Mouse (Mus musculus): ENCODE measurements around the gene Zbtb3.

Zbtb3 gene

DNA sequence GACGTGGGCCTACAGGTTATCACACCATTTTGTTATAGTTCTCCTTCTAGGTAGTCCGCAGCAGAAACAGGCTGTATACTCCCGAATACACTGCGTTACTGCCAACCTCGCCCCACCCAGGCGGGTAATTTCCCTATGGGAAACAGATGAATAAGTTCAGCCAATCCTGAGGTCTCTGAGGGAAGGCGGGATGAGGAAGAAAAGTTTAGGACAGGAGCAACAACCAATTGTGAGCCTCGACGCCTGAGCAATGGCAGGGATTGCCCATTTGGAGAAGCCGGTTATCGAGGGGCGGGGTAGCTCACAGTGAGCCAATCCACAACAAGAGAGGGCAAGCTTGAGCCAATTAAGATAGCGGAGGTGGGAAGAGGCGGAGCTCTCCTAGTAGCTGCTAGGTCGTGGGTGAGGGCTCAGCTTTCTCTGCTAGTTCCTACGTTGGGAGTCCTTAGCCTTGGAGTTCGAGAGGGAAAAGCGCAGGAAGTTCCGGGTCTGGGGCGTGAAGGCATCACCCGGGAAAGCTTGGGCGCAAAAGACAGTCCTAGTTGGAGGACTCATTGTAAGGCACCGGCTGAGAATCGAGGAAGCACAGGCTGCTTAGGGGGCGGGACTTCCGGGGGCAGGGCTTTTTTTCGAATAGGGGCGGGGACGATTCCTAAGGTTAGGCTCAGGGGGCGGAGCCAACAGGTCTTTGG is at the start of gene Zbtb3:
Gene Zbtb3 (plus strand): TSS at position 426 of the 692 bp plus-strand sequence.
- DNase-seq: peak; percentile 94 to 96

- DNase-seq: no peak
These were observed 46.7 kb upstream of the Zbtb3 start for GRCm38 (mm10) chr19:8755652-8756051.

DNA sequence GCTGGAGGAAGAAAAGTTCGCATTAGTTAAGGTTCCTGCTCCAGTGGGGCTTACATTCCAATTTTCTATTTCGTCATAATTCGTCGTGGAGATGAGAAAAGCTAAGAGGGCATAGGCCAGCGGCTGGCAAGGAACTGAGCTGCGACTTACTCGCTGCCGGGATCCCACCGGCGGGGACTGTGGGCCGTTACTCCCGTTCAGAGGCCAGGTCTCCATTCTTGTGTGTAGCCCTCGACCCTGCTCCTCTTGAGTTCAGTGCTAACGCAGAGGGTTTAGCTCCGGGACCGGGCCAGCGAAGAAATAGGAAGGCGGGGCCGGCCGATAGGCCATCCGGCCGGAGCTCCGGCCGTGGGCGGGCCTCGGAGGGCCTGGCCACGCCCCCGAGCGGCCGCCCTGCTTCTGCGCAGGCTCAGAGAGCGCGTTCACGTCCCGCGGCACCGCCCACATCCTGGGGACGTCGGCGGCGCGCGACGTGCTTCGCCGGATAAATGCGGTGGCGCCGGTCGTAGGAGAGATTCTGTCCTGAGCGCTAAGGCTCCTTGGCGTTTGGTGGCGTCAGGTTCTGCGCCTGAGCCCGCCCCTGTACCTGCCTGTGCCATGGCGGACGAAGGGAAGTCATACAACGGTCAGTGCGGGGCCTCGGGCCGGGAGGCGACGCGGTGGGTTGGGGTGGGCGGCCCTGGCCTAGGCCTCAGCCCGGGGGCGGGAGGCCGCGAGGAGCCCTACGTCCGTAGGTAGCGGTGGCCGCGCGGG is 45.5 kb upstream of the Zbtb3 start, which contains the start of gene Nxf1:
Gene Nxf1 (plus strand): TSS at position 439 of the 753 bp plus-strand sequence.
- peak; percentile 97 to 98 for DNase-seq

DNA sequence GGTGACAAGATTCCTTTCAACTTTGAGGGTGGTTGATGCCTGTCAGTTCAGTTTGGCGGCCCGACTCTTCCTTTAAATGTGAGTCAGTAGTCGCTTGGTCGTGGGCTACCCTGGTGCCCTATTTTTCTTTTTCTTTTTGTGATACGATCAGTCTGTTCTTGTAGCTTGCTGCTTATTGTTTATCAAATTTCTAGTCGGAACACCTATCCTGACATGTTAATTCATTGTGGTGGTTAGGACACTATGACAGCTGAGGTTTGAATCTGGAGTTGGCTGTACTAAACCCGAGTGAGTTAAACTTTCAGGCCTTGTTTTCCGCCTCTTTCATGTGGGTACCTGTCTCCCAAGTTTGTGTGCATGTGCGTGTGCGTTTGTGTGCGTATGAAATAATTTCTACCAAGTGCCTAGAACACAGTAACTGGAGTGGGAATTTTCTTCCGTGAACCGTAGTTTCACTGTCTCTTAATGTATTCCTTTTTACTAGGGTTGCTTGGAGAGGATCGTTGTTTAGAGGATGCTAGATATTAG is 44.8 kb upstream of the Zbtb3 start:
- no peak for DNase-seq

GRCm38 (mm10) chr19:8758899-8759298 is 43.5 kb upstream of the Zbtb3 start:
- DNase-seq: no peak

GRCm38 (mm10) chr19:8760757-8761156 is 41.6 kb upstream of the Zbtb3 start:
- no peak for DNase-seq

DNA sequence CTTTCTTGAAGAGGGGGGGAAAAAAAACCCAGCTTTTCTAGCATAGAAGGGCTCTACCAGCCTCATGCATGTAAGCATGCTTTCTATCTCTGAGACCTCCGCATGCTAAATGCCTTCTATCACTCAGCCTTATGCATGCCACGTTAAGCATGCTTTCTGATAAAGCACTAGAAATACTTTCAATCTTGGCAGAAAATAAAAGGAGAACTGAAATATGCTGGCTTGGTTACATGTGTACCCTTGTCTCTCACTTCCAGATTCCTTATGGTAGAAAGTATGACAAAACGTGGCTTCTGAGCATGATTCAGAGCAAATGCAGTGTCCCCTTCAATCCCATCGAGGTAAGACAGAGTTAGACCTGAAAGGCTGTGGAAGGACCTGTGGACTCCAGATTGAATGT is 39.1 kb upstream of the Zbtb3 start:
- DNase-seq: no peak

GRCm38 (mm10) chr19:8765562-8765961 is 36.8 kb upstream of the Zbtb3 start:
- no peak for DNase-seq

DNA sequence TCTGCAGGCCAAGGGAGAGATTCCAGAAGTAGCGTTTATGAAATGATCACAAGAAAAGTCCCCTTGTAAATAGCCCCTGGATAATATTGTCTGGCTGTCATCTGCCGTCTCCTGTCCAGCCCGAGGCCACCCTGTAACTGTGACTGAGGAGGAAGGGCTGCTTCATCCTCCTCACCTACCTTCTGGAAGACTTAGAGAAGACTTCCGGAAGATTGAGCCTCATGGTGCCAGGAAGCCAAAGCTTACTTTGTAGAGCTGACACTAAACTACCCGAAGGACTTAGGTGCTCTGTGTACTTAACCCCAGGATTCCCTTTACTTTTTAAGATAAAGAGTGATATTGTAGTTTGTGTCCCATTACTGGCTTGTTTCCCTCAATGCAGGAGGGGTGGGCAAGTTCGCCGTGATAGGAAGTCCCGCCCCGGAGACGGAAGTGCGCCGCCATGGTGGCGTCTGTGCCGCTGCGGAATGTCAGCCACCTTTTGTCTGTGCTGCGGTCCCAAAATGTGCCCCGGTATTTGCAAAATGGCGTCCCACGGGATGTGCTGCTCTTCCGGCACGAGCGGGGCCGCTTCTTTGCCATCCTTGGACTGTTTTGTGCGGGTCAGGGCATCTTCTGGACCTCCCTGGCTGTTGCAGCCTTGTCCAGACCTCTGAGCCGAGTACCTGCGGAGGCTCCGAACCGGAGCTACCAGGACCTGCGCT is 31.6 kb upstream of the Zbtb3 start, which contains the start of gene Tmem223:
Gene Tmem223 (plus strand): TSS at position 430 of the 704 bp plus-strand sequence.
- DNase-seq: peak; percentile 89 to 90

GRCm38 (mm10) chr19:8772996-8773395 is 29.4 kb upstream of the Zbtb3 start:
- no peak for DNase-seq

- no peak for DNase-seq
These were observed 28.9 kb upstream of the Zbtb3 start for GRCm38 (mm10) chr19:8773409-8773808.

DNA sequence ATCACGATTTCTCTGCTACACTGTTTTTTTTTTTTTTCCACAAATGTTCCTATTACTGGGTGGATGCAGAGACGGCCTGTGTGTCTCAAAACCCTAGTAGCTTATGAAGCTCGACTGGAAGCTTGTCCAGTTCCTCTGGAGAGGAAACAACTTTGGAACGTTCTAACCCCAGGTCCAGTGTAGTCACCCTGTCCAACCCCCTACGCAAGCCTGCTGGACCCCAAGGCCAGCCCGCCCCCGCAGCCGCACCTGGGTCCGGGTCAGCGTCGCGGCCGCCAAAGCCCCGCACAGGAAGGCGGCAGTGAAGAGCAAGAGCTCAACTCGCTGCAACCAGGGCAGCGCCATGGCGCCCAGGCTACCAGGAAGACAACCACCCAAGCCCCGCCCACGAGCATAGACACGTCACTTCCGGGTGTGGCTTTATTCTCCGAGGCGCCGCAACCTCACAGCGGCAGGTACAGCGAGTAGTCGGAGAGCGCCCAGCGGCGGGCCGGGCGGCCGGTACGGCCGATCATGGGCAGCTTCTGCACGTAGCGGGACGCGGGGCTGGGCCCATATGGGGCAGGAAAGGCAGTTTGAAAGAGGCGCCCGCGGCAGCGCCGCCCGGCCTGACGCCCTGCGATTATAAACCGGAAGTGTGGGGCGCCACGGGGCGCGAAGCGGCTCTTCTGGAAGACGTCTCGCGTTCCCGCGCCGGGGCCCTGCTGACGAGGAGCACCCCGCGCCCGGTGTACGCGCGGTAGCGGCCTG is 28.1 kb upstream of the Zbtb3 start, which contains the start of gene Tmem179b:
Gene Tmem179b (minus strand): TSS at position 382 of the 750 bp plus-strand sequence.
- DNase-seq: peak; percentile 99

GRCm38 (mm10) chr19:8774951-8775421 is 27.4 kb upstream of the Zbtb3 start:
- no peak for DNase-seq

DNA sequence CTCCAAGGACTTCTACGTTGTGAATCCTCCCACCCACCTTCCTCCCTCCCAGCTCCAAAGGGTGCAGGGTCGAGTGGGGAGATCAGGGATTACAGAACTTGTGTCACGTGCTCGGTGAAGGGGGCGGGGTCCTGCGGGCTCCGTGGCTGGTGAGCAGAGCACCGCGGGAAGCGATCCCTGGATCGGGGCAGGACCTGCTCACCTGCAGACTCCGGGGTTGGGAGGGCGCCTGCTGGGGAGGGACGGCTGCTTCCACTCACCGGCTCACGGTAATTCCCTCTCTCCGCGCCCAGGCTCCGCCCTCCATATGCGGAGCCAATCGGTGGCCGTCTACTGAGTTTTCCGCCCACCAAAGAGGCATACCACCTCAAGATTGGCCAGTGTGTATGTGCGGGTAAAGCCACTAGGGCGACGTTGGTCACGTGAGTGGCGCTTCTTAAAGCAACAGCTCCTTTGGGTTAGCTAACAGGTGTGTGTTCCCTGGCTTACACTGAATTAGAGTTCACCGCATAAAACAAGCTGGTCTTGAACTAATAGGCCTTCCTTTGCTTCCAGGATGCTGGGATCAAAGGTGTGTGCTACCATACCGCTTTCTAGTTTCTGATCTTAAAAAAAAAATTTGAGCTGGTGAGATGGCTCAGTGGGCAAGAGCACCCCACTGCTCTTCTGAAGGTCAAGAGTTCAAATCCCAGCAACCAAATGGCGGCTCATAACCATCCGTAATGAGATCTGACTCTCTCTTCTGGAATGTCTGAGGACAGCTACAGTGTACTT is 16.2 kb upstream of the Zbtb3 start, which contains the start of gene Taf6l:
Gene Taf6l (minus strand): TSS at position 410 of the 774 bp plus-strand sequence.
- peak; percentile 92 to 94 for DNase-seq

- peak; percentile 68 to 72 for DNase-seq
These were observed 13.8 kb upstream of the Zbtb3 start for GRCm38 (mm10) chr19:8788521-8788920.

DNA sequence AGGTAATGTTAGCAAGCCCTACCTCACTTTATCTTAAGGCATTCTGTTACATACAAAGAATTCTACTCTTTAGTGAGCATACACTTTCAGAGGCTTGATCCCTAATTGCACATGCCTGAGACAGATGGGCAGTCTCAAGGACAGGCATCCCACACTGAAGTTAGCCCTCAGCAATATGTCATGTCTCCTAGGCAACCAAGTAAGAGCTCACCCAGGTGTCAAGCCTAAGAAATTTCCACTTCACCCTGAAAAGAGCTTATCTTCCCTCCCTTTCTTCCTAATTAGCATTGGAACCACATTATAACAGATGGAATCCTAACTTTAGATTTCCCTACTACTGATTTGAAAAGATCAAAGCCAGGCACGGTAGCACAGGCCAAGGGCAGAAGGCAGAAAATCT is 13.2 kb upstream of the Zbtb3 start:
- no peak for DNase-seq

DNA sequence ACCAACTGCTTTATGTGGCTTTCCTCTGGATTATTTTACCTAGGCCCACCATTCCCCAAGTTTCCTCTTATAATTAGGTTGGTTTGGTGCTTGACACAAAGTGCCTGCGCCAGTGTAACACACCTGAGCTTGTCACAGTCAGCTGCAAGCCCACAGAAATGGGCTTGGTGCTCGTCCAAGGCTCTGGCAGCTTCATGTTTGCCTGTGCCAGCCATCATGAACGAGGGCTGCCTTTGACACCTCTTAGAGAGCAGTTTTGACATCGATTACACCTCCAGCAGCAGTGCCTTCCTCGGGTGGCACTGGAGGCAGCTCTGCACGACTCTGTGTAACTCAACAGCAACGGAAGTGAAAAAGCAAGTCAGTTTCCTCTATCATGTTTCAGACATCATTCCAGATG is 12.2 kb upstream of the Zbtb3 start:
- DNase-seq: peak; percentile 64 to 72

DNA sequence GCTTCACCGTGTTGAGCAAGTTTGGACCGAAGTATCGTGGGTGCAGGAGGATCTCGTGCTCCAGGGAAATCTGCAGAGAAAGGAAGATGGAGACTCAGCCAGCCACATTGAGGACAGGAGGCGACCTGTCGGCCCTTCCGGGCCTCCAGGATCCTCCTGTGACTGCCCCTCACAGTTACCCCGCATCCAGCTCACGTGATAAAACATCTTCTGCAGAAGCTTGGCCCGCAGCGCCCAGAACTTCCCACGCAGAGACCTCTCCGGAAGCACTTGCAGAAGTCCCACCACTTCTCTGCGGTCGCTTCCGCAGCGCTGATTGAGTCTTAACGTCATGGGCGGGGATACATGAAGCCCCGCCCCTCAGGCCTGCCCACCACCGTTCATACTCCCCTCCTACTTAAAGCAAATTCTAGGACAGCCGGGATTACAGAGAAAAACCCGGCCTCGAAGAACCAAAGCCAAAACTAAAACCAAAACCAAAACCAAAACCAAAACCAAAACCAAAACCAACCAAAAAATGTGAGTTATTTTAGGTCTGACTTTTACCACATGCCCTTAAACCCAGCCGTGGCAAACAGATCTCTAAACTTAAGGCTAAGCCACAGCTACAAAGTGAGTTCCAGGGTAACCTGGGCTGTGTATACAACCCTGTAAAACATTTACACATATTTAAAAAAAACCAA is 4.0 kb upstream of the Zbtb3 start, which contains the start of gene Polr2g:
Gene Polr2g (minus strand): TSS at position 314 of the 683 bp plus-strand sequence.
- DNase-seq: peak; percentile 92 to 94

DNA sequence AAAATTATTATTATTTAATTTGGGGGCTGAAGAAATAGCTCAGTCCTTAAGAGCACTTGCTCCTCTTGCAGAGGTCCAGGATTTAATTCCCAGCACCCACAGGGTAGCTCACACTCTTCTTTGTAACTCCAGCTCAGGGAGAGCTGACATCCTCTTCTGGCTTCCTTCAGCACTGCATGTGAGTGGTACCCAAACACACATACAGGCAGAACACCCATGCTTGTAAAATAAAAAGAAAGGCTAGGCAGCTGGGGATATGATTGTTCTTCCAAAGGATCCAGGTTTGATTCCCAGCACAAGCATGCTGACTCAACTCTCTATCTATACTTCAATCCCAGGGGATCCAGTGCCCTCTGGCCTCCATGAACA is 3.4 kb upstream of the Zbtb3 start:
- DNase-seq: no peak

- DNase-seq: no peak
These were observed 937 bp downstream of the Zbtb3 start for GRCm38 (mm10) chr19:8803204-8803780.
